Mouse (Mus musculus) G1E (cell line): ENCODE results near the gene Lect2.

Experiments
- CTCF ChIP-seq: IDR thresholded peaks from 2 replicates; pipeline ENCODE4 v1.5.1; 2012; ENCODE audit warnings: low read depth, low read length, inconsistent platforms, mixed read lengths
- GATA2 ChIP-seq: IDR thresholded peaks from 2 replicates; pipeline ENCODE4 v1.6.1; 2012; ENCODE audit warnings: low read depth, low read length, inconsistent platforms, borderline replicate concordance

- TF ChIP-seq GATA2 = no peak
- TF ChIP-seq CTCF = no peak
Observed at GRCm38 (mm10) chr13:56500636-56501035, 47.7 kb downstream of the Lect2 start.
